Mouse (Mus musculus) C2C12 (cell line): Measurements from ENCODE around the gene Ms4a6c.

Experiments
- CEBPB ChIP-seq: IDR thresholded peaks from one replicate; pipeline ENCODE4 v1.6.1; 2011; ENCODE audit warnings: low read depth, mild to moderate bottlenecking, control low read depth, moderate library complexity
- CTCF ChIP-seq: IDR thresholded peaks from one replicate; pipeline ENCODE4 v1.5.1; 2011; ENCODE audit not compliant: control insufficient read depth, insufficient read depth, insufficient read length
- MAX ChIP-seq: IDR thresholded peaks from one replicate; pipeline ENCODE4 v1.6.1; 2011; ENCODE audit warnings: mild to moderate bottlenecking, control low read depth
- MYOD1 ChIP-seq: IDR thresholded peaks from one replicate; pipeline ENCODE4 v1.6.1; 2011; ENCODE audit warnings: low read depth; ENCODE audit not compliant: control insufficient read depth, insufficient read length

DNA sequence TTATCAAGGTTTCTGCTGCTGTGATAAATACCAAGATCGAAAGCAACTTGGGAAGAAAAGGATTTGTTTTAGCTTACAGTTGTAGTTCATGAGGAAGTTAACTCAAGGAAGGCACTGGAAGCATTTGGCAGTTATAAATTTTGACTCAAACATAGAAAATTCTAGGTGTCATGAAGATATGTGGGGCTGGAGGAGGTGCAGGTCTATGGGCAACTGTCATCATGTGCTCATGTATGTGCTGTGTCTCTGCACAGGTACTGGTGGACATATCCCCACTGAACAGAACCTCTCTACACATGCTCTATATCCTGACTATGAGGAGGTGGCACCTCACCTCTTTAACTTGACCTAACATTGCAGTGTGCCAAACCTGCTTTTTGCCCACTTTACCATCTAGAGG lies 17.4 kb downstream of the Ms4a6c start:
- no peak for TF ChIP-seq CTCF
- TF ChIP-seq MAX, result no peak
- TF ChIP-seq MYOD1, result no peak
- TF ChIP-seq CEBPB, result no peak
